Mouse (Mus musculus) liver, embryonic 12.5 days (tissue): Measurements from ENCODE around the gene Cntfr. TPM values are rescaled to one million over a fixed set of nuclear protein-coding genes. Genes with fewer than 3 reads are reported as not detected.
A peak's percentile ranks its signal among the peaks of the same experiment; 100 is the strongest.
"Not testable (repeated sequence)": the region's sequence is repeated elsewhere in the genome, so short reads cannot be mapped to it uniquely, and the experiment has no call there.

Source experiments
- ATAC-seq: fragments of 200-750 bp; cut with Nextera tagmentation; 2 replicates; pipeline ENCODE4 v1.8.0; 2017; ENCODE audit warnings: moderate number of reproducible peaks, mild to moderate bottlenecking, moderate library complexity
- H3K27ac ChIP-seq: fragments of 300-500 bp; sonication (generic); 2 replicates; pipeline ENCODE4 v1.5.1; 2016; ENCODE audit warnings: mild to moderate bottlenecking
- H3K27me3 ChIP-seq: fragments of 300-500 bp; sonication (generic); replicated peaks from 2 replicates; pipeline ENCODE4 v1.6.1; 2016; ENCODE audit warnings: mild to moderate bottlenecking, moderate library complexity
- H3K36me3 ChIP-seq: fragments of 300-500 bp; sonication (generic); 2 replicates; pipeline ENCODE4 v1.6.1; 2016; ENCODE audit warnings: mild to moderate bottlenecking, moderate library complexity
- H3K4me1 ChIP-seq: fragments of 300-500 bp; sonication (generic); 2 replicates; pipeline ENCODE4 v1.6.1; 2016
- H3K4me2 ChIP-seq: fragments of 300-500 bp; sonication (generic); 2 replicates; pipeline ENCODE4 v1.6.1; 2016; ENCODE audit warnings: mild to moderate bottlenecking, moderate library complexity
- H3K4me3 ChIP-seq: fragments of 300-500 bp; sonication (generic); 2 replicates; pipeline ENCODE4 v1.5.1; 2016; ENCODE audit warnings: mild to moderate bottlenecking, moderate library complexity
- H3K9ac ChIP-seq: fragments of 300-500 bp; sonication (generic); 2 replicates; pipeline ENCODE4 v1.6.1; 2016; ENCODE audit warnings: mild to moderate bottlenecking, moderate library complexity
- H3K9me3 ChIP-seq: fragments of 300-500 bp; sonication (generic); replicated peaks from 2 replicates; pipeline ENCODE4 v1.6.1; 2016; ENCODE audit warnings: mild to moderate bottlenecking, moderate library complexity
- WGBS: fragments of 180-500 bp; shearing (Covaris S2); methylation state at CpG from one replicate; pipeline ENCODE4 v1.1.7; 2016; ENCODE audit not compliant: insufficient replicate concordance; 5-methylcytosine and 5-hydroxymethylcytosine counted together
- polyA plus RNA-seq: library from polyadenylated mRNA; unstranded; fragments of >200 nt; fragmentation: Nextera tagmentation; extraction: Ambion mirVana; gene quantifications from 2 replicates; pipeline ENCODE4 v1.2.1, GENCODE M21; 2016

Cntfr gene
- 1.4 and 1.7 TPM in 2 replicates for polyA plus RNA-seq

- not testable (repeated sequence) for H3K4me3 ChIP-seq
- peak within 1 kb of the TSS; percentile 31; the same call in 1 of the 2 replicates for H3K4me2 ChIP-seq
Observed at GRCm38 (mm10) chr4:41696930-41697841, at the start of gene Cntfr. Cntfr (minus strand) TSS chr4:41697089.

GRCm38 (mm10) chr4:41745021-41745420, 48.1 kb upstream of the Cntfr start:
- Histone ChIP-seq H3K36me3 (no peaks in the 10 kb centered on the region), H3K4me3 (no peak overlapping the region), H3K9ac (no peak overlapping the region), H3K9me3 (peaks cover 13% of the 10 kb centered on the region), H3K4me2 (no peak overlapping the region), H3K27me3 (no peaks in the 10 kb centered on the region), H3K27ac (no peak overlapping the region), H3K4me1 (peaks cover 17% of the 10 kb centered on the region)
- WGBS, result 69% methylated on average over 1 of the region's 1 CpGs
- ATAC-seq, result no peak

More at GRCm38 (mm10) chr4:41696930-41697841, at the start of gene Cntfr:
- H3K27me3 ChIP-seq, result peaks cover 53% of the 10 kb centered on the region
- not testable (repeated sequence) for H3K9ac ChIP-seq, ATAC-seq, H3K4me1 ChIP-seq, H3K9me3 ChIP-seq, H3K36me3 ChIP-seq, H3K27ac ChIP-seq
- 5% methylated on average over 29 of the region's 40 CpGs for WGBS

GRCm38 (mm10) chr4:41744131-41744530, 47.2 kb upstream of the Cntfr start:
- WGBS, result 56% methylated on average over 2 of the region's 2 CpGs
- no peak for ATAC-seq
- H3K4me2 ChIP-seq, result no peak overlapping the region
- H3K9ac ChIP-seq, result no peak overlapping the region
- H3K4me1 ChIP-seq, result peaks cover 26% of the 10 kb centered on the region
- no peaks in the 10 kb centered on the region for H3K27me3 ChIP-seq
- H3K4me3 ChIP-seq, result no peak overlapping the region
- H3K27ac ChIP-seq, result no peak overlapping the region
- peaks cover 7% of the 10 kb centered on the region for H3K36me3 ChIP-seq
- H3K9me3 ChIP-seq, result peaks cover 13% of the 10 kb centered on the region

- Histone ChIP-seq H3K36me3 (peaks cover 17% of the 10 kb centered on the region), H3K4me2 (peak overlapping the region; percentile 83), H3K27ac (peak overlapping the region; percentile 70), H3K9me3 (peaks cover 4% of the 10 kb centered on the region), H3K9ac (peak overlapping the region; percentile 71), H3K4me1 (peaks cover 42% of the 10 kb centered on the region), H3K27me3 (no peaks in the 10 kb centered on the region), H3K4me3 (peak overlapping the region; percentile 68)
- 2% methylated on average over 27 of the region's 27 CpGs for WGBS
- ATAC-seq, result peak; percentile 94
Observed at GRCm38 (mm10) chr4:41741158-41741560, 44.3 kb upstream of the Cntfr start.

- WGBS, result under 1% methylated on average over 48 of the region's 48 CpGs
- no peaks in the 10 kb centered on the region for H3K9me3 ChIP-seq
- H3K9ac ChIP-seq, result peak overlapping the region; percentile 71
- peaks cover 42% of the 10 kb centered on the region for H3K4me1 ChIP-seq
- peak overlapping the region; percentile 83 for H3K4me2 ChIP-seq
- H3K36me3 ChIP-seq, result peaks cover 17% of the 10 kb centered on the region
- peak overlapping the region; percentile 70 for H3K27ac ChIP-seq
- H3K27me3 ChIP-seq, result no peaks in the 10 kb centered on the region
- ATAC-seq, result peak; percentile 84
- peak overlapping the region; percentile 68 for H3K4me3 ChIP-seq
Observed at GRCm38 (mm10) chr4:41740380-41741157, 43.7 kb upstream of the Cntfr start.

GRCm38 (mm10) chr4:41739260-41739659, 42.4 kb upstream of the Cntfr start:
- no peak overlapping the region for H3K27ac ChIP-seq
- H3K36me3 ChIP-seq, result peaks cover 17% of the 10 kb centered on the region
- H3K9ac ChIP-seq, result no peak overlapping the region
- 89% methylated on average over 13 of the region's 13 CpGs for WGBS
- H3K4me2 ChIP-seq, result peak overlapping the region; percentile 83; the same call in 1 of the 2 replicates
- 0 out of 2 replicates have a peak overlapping the region, but pooled peaks have one; percentile 68 for H3K4me3 ChIP-seq
- H3K4me1 ChIP-seq, result peaks cover 42% of the 10 kb centered on the region
- H3K9me3 ChIP-seq, result no peaks in the 10 kb centered on the region
- no peak for ATAC-seq
- H3K27me3 ChIP-seq, result peaks cover 8% of the 10 kb centered on the region

- Histone ChIP-seq H3K27me3 (peaks cover 18% of the 10 kb centered on the region), H3K27ac (no peak overlapping the region), H3K4me3 (no peak overlapping the region), H3K9ac (no peak overlapping the region), H3K9me3 (no peaks in the 10 kb centered on the region), H3K4me2 (no peak overlapping the region), H3K4me1 (peaks cover 42% of the 10 kb centered on the region), H3K36me3 (peaks cover 17% of the 10 kb centered on the region)
- 80% methylated on average over 1 of the region's 1 CpGs for WGBS
- no peak for ATAC-seq
Observed at GRCm38 (mm10) chr4:41738256-41738603, 41.3 kb upstream of the Cntfr start.

GRCm38 (mm10) chr4:41737602-41738255, 40.8 kb upstream of the Cntfr start:
- H3K36me3 ChIP-seq, result peaks cover 17% of the 10 kb centered on the region
- no peak overlapping the region for H3K4me3 ChIP-seq
- H3K4me2 ChIP-seq, result no peak overlapping the region
- no peak overlapping the region for H3K9ac ChIP-seq
- no peak overlapping the region for H3K27ac ChIP-seq
- peaks cover 23% of the 10 kb centered on the region for H3K27me3 ChIP-seq
- 38% methylated on average over 8 of the region's 8 CpGs for WGBS
- no peaks in the 10 kb centered on the region for H3K9me3 ChIP-seq
- H3K4me1 ChIP-seq, result peaks cover 42% of the 10 kb centered on the region
- no peak for ATAC-seq

GRCm38 (mm10) chr4:41731052-41731765, 34.3 kb upstream of the Cntfr start, which contains the start of gene Arid3c:
Arid3c (minus strand) TSS chr4:41731142.
- no peaks in the 10 kb centered on the region for H3K9me3 ChIP-seq
- peaks cover 9% of the 10 kb centered on the region; the same call in 1 of the 2 replicates for H3K4me1 ChIP-seq
- peaks cover 85% of the 10 kb centered on the region for H3K27me3 ChIP-seq
- no peaks in the 10 kb centered on the region for H3K36me3 ChIP-seq
- no peak for ATAC-seq
- WGBS, result 2% methylated on average over 50 of the region's 50 CpGs
- peak within 1 kb of the TSS; percentile 61 for H3K4me2 ChIP-seq
- peak within 1 kb of the TSS; percentile 34 for H3K4me3 ChIP-seq
- peak within 1 kb of the TSS; percentile 31; the same call in 1 of the 2 replicates for H3K9ac ChIP-seq
- no peak within 1 kb of the TSS for H3K27ac ChIP-seq

- no peak overlapping the region for H3K9ac ChIP-seq
- H3K27ac ChIP-seq, result no peak overlapping the region
- H3K36me3 ChIP-seq, result no peaks in the 10 kb centered on the region
- H3K4me1 ChIP-seq, result peaks cover 24% of the 10 kb centered on the region
- no peaks in the 10 kb centered on the region for H3K9me3 ChIP-seq
- ATAC-seq, result no peak
- H3K4me3 ChIP-seq, result no peak overlapping the region
- peaks cover 85% of the 10 kb centered on the region for H3K27me3 ChIP-seq
- 19% methylated on average over 20 of the region's 20 CpGs for WGBS
- no peak overlapping the region for H3K4me2 ChIP-seq
Observed at GRCm38 (mm10) chr4:41726826-41727621, 30.1 kb upstream of the Cntfr start.
